Mouse (Mus musculus) bone marrow, adult 2 months (tissue): ENCODE measurements around the gene Rnf227.

ENCODE experiments used
- CTCF ChIP-seq: fragments of 200-500 bp; IDR thresholded peaks from 2 replicates; pipeline ENCODE4 v1.5.1; 2011; ENCODE audit warnings: low read length, control low read depth; ENCODE audit not compliant: control insufficient read depth, insufficient read depth
- POLR2A ChIP-seq: fragments of 200-500 bp; IDR thresholded peaks from 2 replicates; pipeline ENCODE4 v1.6.1; 2011; ENCODE audit warnings: low read depth, mild to moderate bottlenecking, control low read depth, low read length, borderline replicate concordance; ENCODE audit not compliant: control insufficient read depth

DNA sequence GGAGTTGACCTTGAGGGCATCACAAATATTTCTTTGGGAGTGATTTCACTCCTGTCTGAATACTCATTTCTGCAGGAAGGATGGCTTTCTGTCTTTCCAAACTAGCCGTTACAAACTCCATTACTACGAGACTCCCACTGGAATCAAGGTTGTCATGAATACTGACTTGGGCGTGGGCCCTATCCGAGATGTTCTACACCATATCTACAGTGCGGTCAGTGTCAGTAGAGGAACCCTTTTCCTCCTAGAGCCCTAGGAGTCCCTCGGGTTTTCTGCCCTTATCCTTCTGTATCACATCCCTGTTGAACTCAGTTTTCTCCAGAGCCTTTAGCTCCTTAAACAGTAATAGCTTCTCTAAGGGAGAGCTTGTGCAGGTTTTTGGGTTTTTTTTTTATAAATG is 15.5 kb upstream of the Rnf227 start:
- no peak for TF ChIP-seq POLR2A
- no peak for TF ChIP-seq CTCF
